Mouse (Mus musculus) embryonic facial prominence, embryonic 10.5 days (tissue): ENCODE measurements around the gene Prr19. TPM values are rescaled to one million over a fixed set of nuclear protein-coding genes. Genes with fewer than 3 reads are reported as not detected.
A peak's percentile ranks its signal among the peaks of the same experiment; 100 is the strongest.

Source experiments
- DNase-seq: peaks from one replicate; pipeline ENCODE4 v3.0.0-alpha.2; 2017; ENCODE audit warnings: low spot score
- H3K27ac ChIP-seq: fragments of 300-500 bp; sonication (generic); replicated peaks from 2 replicates; pipeline ENCODE4 v1.5.1; 2016; ENCODE audit warnings: mild to moderate bottlenecking
- H3K27me3 ChIP-seq: fragments of 300-500 bp; sonication (generic); replicated peaks from 2 replicates; pipeline ENCODE4 v1.6.1; 2016; ENCODE audit warnings: low read depth, mild to moderate bottlenecking; ENCODE audit not compliant: poor library complexity, severe bottlenecking
- H3K36me3 ChIP-seq: fragments of 300-500 bp; sonication (generic); replicated peaks from 2 replicates; pipeline ENCODE4 v1.6.1; 2016; ENCODE audit warnings: mild to moderate bottlenecking, moderate library complexity
- H3K4me1 ChIP-seq: fragments of 300-500 bp; sonication (generic); 2 replicates; pipeline ENCODE4 v1.6.1; 2016
- H3K4me3 ChIP-seq: fragments of 300-500 bp; sonication (generic); 2 replicates; pipeline ENCODE4 v1.5.1; 2016; ENCODE audit warnings: mild to moderate bottlenecking, moderate library complexity
- H3K9me3 ChIP-seq: fragments of 300-500 bp; sonication (generic); 2 replicates; pipeline ENCODE4 v1.6.1; 2016; ENCODE audit warnings: mild to moderate bottlenecking
- WGBS: fragments of 180-500 bp; shearing (Covaris S2); methylation state at CpG from one replicate; pipeline ENCODE4 v1.1.7; 2016; 5-methylcytosine and 5-hydroxymethylcytosine counted together
- polyA plus RNA-seq: library from polyadenylated mRNA; unstranded; fragments of >200 nt; fragmentation: Nextera tagmentation; extraction: Ambion mirVana; gene quantifications from 2 replicates; pipeline ENCODE4 v1.2.1, GENCODE M21; 2016

The Prr19 gene
- polyA plus RNA-seq, 1 experiment from 2014 or later = 0.82 TPM

DNA sequence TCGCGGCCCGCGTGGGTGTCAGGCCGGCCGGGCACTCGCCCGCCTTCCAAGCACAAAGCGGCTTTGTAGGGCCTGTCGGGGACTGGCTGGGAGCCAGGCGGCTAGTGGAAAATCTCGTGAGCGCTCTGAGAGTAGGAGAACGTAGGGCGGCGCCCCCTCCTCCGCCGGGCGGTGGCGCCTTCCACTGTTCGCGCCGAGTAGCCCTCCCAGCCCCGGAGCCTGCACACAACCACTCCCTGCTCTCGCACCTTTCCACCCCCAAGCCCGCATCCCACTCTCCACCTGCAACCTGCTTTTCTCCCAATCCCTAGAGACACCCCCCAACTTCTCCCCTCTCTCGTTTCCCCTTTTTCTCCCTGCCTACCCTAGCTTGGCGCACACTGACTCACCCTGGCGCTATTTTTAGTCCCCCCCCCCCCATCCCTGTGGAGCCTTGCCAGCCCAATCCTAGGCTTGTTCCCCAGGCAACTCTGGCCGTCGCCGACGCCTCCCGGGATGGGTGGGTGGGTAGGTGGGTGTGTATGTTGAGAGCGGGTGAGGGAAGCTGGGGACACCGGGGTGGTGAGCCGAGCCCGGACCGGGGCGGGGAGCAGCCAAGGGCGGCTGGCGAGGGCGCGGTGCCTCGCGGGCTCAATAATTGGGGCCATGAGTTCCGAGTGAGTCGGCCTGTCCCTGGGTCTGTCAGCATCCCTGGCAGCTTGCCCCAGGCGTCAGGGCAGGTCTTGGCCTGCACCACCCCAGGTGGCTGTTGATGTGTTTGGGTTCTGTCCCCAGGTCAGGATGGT is 21.9 kb upstream of the Prr19 start:
- peak; percentile 89 for DNase-seq
- peaks cover 86% of the 10 kb centered on the region for H3K4me1 ChIP-seq
- WGBS = under 1% methylated on average over 49 of the region's 49 CpGs

DNA sequence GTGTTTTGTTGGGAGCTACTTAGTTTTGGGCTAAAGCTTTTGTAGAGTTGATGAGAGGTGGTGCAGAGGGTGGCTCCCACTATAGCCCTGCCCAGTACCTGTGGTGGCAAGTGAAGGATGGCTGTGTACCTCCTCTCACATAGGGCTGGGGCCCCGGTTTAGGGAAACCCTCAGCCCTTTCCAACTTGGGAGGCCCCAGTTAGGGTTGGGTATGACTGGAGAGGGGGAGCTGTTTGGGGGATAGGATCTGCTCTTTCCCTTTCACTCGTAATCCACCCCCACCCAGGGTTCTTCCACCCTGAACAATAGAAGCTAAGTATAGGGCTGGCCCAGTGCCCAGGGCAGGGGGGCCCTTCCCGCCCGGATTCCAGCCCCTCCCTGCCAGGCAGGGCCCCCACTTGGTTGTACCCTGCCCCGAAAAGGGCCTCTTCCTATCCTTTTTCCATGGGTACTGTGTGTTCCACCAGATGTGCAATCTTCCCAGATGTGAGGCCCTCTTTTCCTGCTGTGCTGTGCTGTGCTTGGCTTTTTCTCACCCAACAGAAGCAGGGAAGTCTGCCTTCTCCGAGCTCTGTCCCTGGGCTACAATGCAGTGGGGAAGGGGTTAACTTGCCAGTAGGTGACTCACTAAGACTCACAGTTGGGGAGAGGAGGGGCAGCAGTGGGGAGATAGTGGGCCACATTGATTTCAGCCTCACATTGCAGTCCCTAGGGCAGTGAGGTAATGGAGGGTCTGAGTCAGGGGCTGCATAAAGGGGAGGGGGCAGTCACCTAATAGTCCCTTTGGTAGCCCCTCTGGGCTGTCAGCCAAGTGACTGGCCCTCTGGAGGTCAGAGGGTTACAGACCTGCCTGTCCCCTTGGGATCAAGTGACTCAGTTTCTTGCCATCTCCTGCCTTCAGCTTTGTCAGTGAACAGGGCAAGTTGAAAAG is 21.1 kb upstream of the Prr19 start:
- peak overlapping the region; percentile 98 for H3K27ac ChIP-seq
- no peaks in the 10 kb centered on the region for H3K9me3 ChIP-seq
- peak; percentile 66 for DNase-seq
- peaks cover 8% of the 10 kb centered on the region for H3K36me3 ChIP-seq
- H3K27me3 ChIP-seq = no peaks in the 10 kb centered on the region
- WGBS = under 1% methylated on average over 6 of the region's 6 CpGs
- peak overlapping the region; percentile 72 for H3K4me3 ChIP-seq
- H3K4me1 ChIP-seq = peaks cover 87% of the 10 kb centered on the region

More for the DNA sequence above, 21.9 kb upstream of the Prr19 start:
- H3K4me3 ChIP-seq = peak overlapping the region; percentile 72
- H3K27me3 ChIP-seq = no peaks in the 10 kb centered on the region
- no peaks in the 10 kb centered on the region for H3K36me3 ChIP-seq
- no peaks in the 10 kb centered on the region for H3K9me3 ChIP-seq
- peak overlapping the region; percentile 98 for H3K27ac ChIP-seq

DNA sequence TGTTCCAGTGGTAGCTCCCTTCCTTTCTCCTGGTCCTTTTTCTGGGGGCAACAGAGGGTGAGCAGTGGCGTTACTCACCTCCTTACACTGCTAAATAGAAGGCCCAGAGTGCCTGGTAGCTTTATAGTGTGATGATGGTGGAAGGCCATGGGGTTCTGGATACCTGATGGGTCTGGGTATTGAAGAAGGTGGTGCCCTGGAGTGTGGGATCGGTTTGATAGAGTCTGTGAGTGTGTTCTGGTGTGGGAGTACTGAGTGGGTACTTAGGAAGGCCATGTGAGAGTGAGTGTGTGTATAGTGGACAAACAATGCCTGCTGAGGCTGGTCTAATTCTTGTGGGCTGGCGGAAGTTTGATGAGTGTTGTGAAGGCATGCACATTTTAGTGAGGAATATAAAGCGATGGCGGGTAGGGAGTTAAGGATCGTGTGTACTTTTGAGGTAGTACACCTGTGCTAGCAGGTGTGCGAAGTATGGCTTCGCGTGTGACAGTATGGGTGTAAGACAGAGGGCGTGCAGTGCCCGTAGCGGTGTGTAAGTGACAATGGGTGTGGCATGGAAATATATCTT is 20.0 kb upstream of the Prr19 start:
- Histone ChIP-seq H3K9me3 (no peaks in the 10 kb centered on the region), H3K36me3 (peaks cover 19% of the 10 kb centered on the region), H3K27me3 (no peaks in the 10 kb centered on the region), H3K27ac (peak overlapping the region; percentile 98), H3K4me3 (peak overlapping the region; percentile 72), H3K4me1 (peaks cover 77% of the 10 kb centered on the region)
- DNase-seq = no peak
- 28% methylated on average over 12 of the region's 12 CpGs for WGBS

DNA sequence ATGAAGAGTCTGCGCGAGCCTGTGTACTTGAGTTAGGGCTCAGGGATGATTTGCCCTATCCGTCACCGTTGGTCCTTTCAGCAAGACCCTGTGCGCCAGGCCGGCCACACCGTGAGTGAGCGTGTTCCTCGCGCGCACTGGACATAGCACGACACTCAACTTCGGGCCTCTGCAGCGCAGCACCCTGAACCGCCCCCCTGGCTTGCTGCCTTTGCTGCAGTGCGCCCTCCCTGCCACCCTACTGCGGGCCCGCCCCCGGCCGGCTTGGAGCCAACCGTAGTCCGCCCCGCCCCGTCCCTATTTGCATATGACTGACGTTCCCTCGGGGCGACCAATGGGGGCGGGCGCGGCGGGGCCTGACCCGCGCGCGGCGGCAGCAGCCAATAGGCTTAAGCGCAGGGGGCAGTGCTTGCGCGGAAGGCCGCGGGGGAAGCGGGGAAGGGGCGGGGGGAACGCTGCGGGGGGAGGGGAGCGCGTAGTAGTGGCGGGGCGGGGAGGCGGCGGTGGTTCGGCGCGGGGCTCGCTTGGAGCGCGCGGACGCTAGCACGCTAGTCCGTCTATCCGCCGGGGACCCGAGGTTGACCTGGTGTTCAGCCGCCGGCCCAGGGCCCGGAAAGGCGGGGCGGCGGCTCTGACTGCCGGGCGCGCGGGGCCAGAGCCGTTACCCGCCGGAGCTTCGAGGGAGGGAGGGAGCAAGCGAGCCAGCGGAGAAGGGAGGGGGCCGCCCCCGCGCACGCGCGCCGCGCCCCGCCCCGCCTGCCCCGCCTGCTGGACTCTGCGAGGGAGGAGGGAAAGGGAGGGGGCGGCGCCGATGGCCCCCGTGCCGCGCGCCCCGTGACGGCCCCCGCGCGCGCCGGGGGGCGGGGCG is 19.2 kb upstream of the Prr19 start:
- WGBS = under 1% methylated on average over 105 of the region's 108 CpGs
- peak; percentile 99 for DNase-seq
- Histone ChIP-seq H3K27me3 (no peaks in the 10 kb centered on the region), H3K36me3 (peaks cover 26% of the 10 kb centered on the region), H3K4me3 (peak overlapping the region; percentile 72), H3K27ac (peak overlapping the region; percentile 98), H3K9me3 (no peaks in the 10 kb centered on the region), H3K4me1 (peaks cover 69% of the 10 kb centered on the region)

DNA sequence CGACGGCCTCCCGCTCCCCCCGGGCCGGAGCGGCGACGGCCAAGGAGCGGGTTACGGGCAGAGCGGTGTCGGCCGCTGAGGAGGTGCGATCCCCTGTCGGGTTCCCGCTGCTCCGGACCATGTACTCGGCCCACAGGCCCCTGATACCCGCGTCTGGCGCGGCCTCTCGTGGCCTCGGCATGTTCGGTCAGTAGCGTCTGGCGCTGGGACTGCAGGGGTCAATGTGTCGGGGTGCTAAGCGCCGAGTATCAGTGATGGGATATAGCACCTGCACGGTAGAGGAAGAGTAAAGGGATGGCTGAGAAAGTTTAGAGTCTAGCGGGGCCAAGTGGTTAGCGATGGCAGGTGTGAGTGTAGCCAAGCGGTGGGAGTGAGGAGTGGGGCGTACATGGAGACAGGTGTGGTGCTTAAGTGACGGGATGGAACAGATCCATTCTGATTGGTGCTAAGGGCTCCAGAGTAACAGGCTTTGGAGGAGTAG is 18.4 kb upstream of the Prr19 start:
- peaks cover 62% of the 10 kb centered on the region for H3K4me1 ChIP-seq
- H3K36me3 ChIP-seq = peaks cover 34% of the 10 kb centered on the region
- DNase-seq = no peak
- WGBS = under 1% methylated on average over 36 of the region's 36 CpGs
- H3K9me3 ChIP-seq = no peaks in the 10 kb centered on the region
- peak overlapping the region; percentile 72 for H3K4me3 ChIP-seq
- H3K27me3 ChIP-seq = no peaks in the 10 kb centered on the region
- peak overlapping the region; percentile 98 for H3K27ac ChIP-seq

DNA sequence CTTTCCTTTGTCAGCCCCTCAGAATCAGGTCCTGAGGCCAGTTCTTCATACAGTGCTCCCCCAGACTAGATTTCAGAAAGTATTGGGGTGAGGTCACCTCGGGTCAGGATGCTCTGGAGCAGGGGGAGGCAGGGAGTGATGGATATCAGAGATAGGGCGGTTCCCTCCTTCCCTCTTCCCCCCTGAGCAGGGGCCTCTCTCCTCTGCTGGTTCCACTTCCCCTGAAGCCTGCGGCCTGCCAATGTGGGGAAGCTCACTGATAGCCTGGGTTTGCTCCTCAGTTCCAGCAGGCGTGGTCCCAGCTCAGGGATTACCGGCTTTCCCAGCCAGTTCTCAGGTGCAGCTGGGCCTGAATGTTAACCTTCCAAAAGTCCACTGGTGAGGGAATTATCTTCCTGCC is 17.6 kb upstream of the Prr19 start:
- Histone ChIP-seq H3K4me3 (peak overlapping the region; percentile 72), H3K27ac (peak overlapping the region; percentile 98), H3K9me3 (no peaks in the 10 kb centered on the region), H3K36me3 (peaks cover 43% of the 10 kb centered on the region), H3K27me3 (no peaks in the 10 kb centered on the region), H3K4me1 (peaks cover 59% of the 10 kb centered on the region)
- no peak for DNase-seq
- 35% methylated on average over 5 of the region's 5 CpGs for WGBS

DNA sequence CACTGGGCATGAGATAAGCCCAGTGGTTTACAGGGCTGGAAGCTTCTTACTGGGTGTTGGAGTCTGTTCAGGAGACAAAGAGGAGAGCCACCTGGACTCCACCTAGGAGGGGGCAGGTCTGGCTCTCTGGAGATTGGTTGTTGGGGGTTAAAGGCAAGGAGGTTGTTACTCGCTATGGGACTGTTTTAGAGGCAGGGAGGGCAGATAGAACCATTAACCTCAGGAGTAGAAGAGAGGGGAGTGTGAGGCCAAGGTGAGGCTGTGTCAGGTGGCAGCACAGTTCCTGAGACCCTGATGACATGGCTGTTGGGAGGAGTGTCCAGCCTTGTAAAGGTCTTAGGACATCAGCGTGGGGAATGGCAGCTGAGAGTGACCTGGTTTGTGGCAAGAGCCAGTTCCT is 17.0 kb upstream of the Prr19 start:
- no peaks in the 10 kb centered on the region for H3K27me3 ChIP-seq
- H3K4me3 ChIP-seq = peak overlapping the region; percentile 72
- H3K27ac ChIP-seq = peak overlapping the region; percentile 98; the same call in 1 of the 2 replicates
- no peak for DNase-seq
- H3K36me3 ChIP-seq = peaks cover 48% of the 10 kb centered on the region
- peaks cover 56% of the 10 kb centered on the region for H3K4me1 ChIP-seq
- 80% methylated on average over 2 of the region's 2 CpGs for WGBS
- no peaks in the 10 kb centered on the region; the same call in 1 of the 2 replicates for H3K9me3 ChIP-seq

DNA sequence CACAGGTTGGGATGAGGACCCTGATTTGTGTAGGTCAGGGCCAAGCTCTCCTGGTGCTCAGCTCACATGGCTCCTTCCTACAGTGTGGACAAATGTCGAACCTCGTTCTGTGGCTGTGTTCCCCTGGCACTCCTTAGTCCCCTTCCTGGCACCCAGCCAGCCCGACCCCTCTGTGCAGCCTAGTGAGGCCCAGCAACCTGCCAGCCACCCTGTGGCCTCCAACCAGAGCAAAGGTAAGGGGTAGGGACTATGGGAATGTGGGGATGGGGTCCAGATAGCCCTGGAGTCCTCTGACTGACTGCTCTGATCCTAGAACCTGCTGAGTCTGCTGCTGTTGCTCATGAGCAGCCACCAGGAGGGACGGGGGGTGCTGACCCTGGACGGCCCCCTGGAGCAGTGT is 16.4 kb upstream of the Prr19 start:
- H3K4me1 ChIP-seq = peaks cover 50% of the 10 kb centered on the region
- DNase-seq = no peak
- H3K4me3 ChIP-seq = peak overlapping the region; percentile 72

DNA sequence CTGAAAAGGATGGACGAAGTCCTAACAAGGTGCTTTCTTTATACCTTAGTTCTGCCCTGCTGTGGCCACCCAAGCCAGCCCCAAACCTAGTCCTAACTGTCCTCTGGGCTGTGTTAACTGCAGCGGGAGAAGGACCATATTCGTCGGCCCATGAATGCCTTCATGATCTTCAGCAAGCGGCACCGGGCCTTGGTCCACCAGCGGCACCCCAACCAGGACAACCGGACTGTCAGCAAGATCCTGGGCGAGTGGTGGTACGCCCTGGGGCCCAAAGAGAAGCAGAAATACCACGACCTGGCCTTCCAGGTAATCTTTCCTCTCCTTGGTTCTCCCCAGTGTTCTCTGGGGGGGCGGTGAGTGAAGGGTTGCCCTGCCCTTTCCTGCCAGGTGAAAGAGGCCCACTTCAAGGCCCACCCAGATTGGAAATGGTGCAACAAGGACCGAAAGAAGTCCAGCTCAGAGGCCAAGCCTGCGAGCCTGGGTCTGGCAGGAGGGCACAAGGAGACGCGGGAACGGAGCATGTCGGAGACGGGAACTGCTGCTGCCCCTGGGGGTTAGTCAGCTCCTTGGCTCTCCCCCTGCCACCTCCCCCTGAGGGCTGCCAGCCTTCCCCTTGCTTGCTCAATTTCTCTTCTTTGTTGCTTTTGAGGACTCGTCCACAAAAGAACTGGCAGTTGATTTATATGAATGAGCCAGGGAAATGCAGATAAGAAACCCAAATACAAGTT is 15.5 kb upstream of the Prr19 start:
- Histone ChIP-seq H3K4me3 (0 out of 2 replicates have a peak overlapping the region, but pooled peaks have one; percentile 8), H3K9me3 (no peaks in the 10 kb centered on the region; the same call in 1 of the 2 replicates), H3K27me3 (no peaks in the 10 kb centered on the region), H3K36me3 (peaks cover 63% of the 10 kb centered on the region), H3K4me1 (peaks cover 41% of the 10 kb centered on the region), H3K27ac (no peak overlapping the region)
- DNase-seq = no peak
- 93% methylated on average over 20 of the region's 20 CpGs for WGBS

More for the DNA sequence above, 16.4 kb upstream of the Prr19 start:
- WGBS = 86% methylated on average over 5 of the region's 5 CpGs
- no peaks in the 10 kb centered on the region for H3K27me3 ChIP-seq
- H3K27ac ChIP-seq = no peak overlapping the region
- H3K9me3 ChIP-seq = no peaks in the 10 kb centered on the region; the same call in 1 of the 2 replicates
- peaks cover 54% of the 10 kb centered on the region for H3K36me3 ChIP-seq

DNA sequence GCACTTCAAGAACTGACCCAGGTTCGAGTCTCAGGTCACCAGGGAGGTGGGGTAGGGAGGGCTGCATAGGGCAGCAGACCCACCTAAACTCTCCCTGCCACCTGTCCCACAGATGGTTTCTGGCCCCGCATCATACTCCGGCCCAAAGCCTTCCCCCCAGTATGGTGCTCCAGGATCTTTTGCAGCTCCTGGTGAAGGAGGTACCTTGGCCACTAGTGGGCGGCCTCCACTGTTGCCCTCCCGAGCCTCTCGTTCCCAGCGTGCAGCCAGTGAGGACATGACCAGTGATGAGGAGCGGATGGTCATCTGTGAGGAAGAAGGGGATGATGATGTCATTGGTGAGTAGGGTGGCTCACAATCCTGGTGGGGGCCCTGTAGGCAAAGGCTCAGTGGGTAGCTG is 14.2 kb upstream of the Prr19 start:
- no peaks in the 10 kb centered on the region; the same call in 1 of the 2 replicates for H3K9me3 ChIP-seq
- no peaks in the 10 kb centered on the region for H3K27me3 ChIP-seq
- no peak for DNase-seq
- no peak overlapping the region for H3K4me3 ChIP-seq
- H3K4me1 ChIP-seq = peaks cover 29% of the 10 kb centered on the region
- 84% methylated on average over 8 of the region's 8 CpGs for WGBS
- peaks cover 76% of the 10 kb centered on the region for H3K36me3 ChIP-seq
- H3K27ac ChIP-seq = no peak overlapping the region

DNA sequence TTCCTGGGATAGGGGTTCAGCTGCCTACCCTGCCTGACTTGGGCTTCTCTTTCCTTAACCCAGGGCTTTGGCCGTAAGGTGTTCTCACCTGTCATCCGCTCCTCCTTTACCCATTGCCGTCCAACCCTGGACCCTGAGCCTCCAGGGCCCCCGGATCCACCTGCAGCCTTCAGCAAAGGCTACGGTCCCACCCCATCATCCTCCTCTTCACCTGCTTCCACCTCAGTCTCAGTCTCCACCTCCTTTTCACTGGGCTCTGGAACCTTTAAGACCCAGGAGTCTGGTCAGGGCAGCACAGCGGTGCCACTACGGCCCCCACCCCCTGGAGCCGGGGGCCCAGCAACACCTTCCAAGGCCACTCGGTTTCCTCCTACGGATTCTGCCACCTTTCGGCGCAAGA is 13.2 kb upstream of the Prr19 start:
- Histone ChIP-seq H3K27me3 (no peaks in the 10 kb centered on the region), H3K4me3 (no peak overlapping the region), H3K4me1 (peaks cover 22% of the 10 kb centered on the region), H3K27ac (no peak overlapping the region), H3K9me3 (no peaks in the 10 kb centered on the region; the same call in 1 of the 2 replicates), H3K36me3 (peaks cover 86% of the 10 kb centered on the region)
- WGBS = 95% methylated on average over 12 of the region's 12 CpGs
- no peak for DNase-seq
